Mouse (Mus musculus) myocyte (in vitro differentiated cells): ENCODE measurements around the gene Rest.

Experiments used
- E2F4 ChIP-seq: IDR thresholded peaks from one replicate; pipeline ENCODE4 v1.6.1; 2011; ENCODE audit warnings: mild to moderate bottlenecking, control low read depth, moderate library complexity; ENCODE audit not compliant: insufficient read depth
- MAX ChIP-seq: IDR thresholded peaks from one replicate; pipeline ENCODE4 v1.6.1; 2011; ENCODE audit warnings: low read depth, mild to moderate bottlenecking, control low read depth
- MYOG ChIP-seq, 3 experiments: IDR thresholded peaks; one replicate each; pipeline ENCODE4 v1.6.1; 2011; ENCODE audit warnings: control low read depth in 2 of 3, low read depth in 2 of 3, mild to moderate bottlenecking in 2 of 3; ENCODE audit not compliant: insufficient read length in 2 of 3, control insufficient read depth in 1 of 3, insufficient read depth in 1 of 3
- POLR2A ChIP-seq: IDR thresholded peaks from one replicate; pipeline ENCODE4 v1.6.1; 2011; ENCODE audit warnings: low read depth, mild to moderate bottlenecking, control low read depth, moderate library complexity; ENCODE audit not compliant: insufficient read length
- REST ChIP-seq: IDR thresholded peaks from one replicate; pipeline ENCODE4 v1.6.1; 2011; ENCODE audit warnings: mild to moderate bottlenecking, control low read depth, moderate library complexity; ENCODE audit not compliant: insufficient read depth, insufficient read length
- USF1 ChIP-seq: IDR thresholded peaks from one replicate; pipeline ENCODE4 v1.6.1; 2011; ENCODE audit warnings: low read depth, mild to moderate bottlenecking, control low read depth, moderate library complexity

DNA sequence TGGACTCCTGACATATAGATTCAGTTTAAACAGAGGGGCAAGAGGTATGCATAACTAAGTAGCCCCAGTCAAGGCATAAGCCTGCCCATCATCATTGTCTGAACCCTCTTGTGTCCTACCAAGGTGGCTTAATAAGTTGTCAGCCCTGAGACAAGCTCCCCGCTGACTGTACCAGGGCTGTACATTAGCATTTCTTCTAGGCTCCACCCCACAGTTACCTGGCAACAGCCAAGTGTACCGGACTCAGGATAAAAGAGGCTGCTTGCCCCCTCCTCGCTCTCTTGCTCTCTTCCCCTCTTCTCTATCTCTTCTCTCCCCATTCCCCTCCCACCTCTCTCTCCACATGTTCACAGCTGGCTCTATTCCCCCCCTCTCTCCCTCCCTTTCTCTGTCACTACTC, 30.4 kb upstream of the Rest start:
- TF ChIP-seq E2F4 = no peak
- no peak for TF ChIP-seq POLR2A
- no peak for TF ChIP-seq REST
- TF ChIP-seq MAX = no peak
- no peak for TF ChIP-seq MYOG (IDR thresholded peaks at IDR 0.05; ENCODE audit: control insufficient read depth in 1 of 3, insufficient read depth in 1 of 3, insufficient read length in 2 of 3, low read depth in 2 of 3)
- TF ChIP-seq USF1 = no peak
